Mouse (Mus musculus): ENCODE measurements around the gene Dmpk.

DNA sequence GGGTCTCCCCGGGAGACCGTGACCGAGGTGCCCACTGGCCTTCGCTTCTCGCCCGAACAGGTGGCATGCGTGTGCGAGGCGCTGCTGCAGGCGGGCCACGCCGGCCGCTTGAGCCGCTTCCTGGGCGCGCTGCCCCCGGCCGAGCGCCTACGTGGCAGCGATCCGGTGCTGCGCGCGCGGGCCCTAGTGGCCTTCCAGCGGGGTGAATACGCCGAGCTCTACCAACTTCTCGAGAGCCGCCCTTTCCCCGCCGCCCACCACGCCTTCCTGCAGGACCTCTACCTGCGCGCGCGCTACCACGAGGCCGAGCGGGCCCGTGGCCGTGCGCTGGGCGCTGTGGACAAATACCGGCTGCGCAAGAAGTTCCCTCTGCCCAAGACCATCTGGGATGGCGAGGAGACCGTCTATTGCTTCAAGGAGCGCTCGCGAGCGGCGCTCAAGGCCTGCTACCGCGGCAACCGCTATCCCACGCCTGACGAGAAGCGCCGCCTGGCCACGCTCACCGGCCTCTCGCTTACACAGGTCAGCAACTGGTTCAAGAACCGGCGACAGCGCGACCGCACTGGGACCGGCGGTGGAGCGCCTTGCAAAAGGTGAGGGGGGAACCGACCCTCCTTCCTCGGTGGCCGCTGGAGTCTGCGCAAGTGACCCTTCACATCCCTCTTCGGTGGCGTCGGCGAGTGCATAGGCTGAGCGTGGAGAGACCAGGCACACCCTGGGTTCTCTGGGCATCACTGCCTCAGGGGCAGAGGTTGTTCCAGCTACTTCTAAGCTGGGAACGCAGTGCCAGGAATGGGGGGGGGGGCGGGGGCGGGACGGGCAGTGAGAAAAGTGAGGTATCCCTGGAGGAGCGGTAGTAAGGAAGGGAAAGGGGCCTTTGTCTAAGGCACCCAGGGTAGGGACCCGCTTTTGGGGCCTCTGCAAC lies 11.4 kb downstream of the Dmpk start:
- no peak for TF ChIP-seq POLR2A (IDR thresholded peaks at IDR 0.05; ENCODE audit: low read depth, low read length)
- TF ChIP-seq CTCF (conservative IDR thresholded peaks at IDR 0.05; ENCODE audit: insufficient read depth, insufficient read length, low read depth, low read length) = no peak

Data from kidney, adult 2 months (tissue).